Mouse (Mus musculus): Measurements from ENCODE around the gene Gnat2.

- TF ChIP-seq TAL1 (conservative IDR thresholded peaks at IDR 0.05; ENCODE audit: low read depth, low read length) (no peak), CTCF (IDR thresholded peaks at IDR 0.05; ENCODE audit: low read depth, low read length) (no peak), GATA1 (IDR thresholded peaks at IDR 0.05; ENCODE audit: borderline replicate concordance, low read length) (no peak), POLR2AphosphoS5 (IDR thresholded peaks at IDR 0.05; ENCODE audit: insufficient replicate concordance, low read depth, low read length) (no peak), GATA2 (IDR thresholded peaks at IDR 0.05; ENCODE audit: borderline replicate concordance, low read depth, low read length) (no peak)
Observed at GRCm38 (mm10) chr3:108112246-108112645, 19.7 kb downstream of the Gnat2 start.
